Mouse (Mus musculus) embryonic stem cell, embryonic (primary cell): ENCODE results near the gene Anks1b.

ENCODE experiments used
- CTCF ChIA-PET, 4 experiments: fragments of 300-600 bp in 2 of 4; fragments of 350-600 bp in 2 of 4; sonication (Branson Sonifier 250); formaldehyde crosslinking; loops; one replicate each; lab custom pipeline; 2022; ENCODE audit warnings: inconsistent platforms in 2 of 4; lab: Charles Lee
- POLR2A ChIA-PET, 4 experiments: fragments of 300-600 bp in 2 of 4; fragments of 350-600 bp in 2 of 4; sonication (Branson Sonifier 250); formaldehyde crosslinking; loops; one replicate each; lab custom pipeline; 2022; ENCODE audit warnings: antibody characterized with exemption in 4 of 4, inconsistent platforms in 1 of 4; lab: Charles Lee

Gene Anks1b

DNA sequence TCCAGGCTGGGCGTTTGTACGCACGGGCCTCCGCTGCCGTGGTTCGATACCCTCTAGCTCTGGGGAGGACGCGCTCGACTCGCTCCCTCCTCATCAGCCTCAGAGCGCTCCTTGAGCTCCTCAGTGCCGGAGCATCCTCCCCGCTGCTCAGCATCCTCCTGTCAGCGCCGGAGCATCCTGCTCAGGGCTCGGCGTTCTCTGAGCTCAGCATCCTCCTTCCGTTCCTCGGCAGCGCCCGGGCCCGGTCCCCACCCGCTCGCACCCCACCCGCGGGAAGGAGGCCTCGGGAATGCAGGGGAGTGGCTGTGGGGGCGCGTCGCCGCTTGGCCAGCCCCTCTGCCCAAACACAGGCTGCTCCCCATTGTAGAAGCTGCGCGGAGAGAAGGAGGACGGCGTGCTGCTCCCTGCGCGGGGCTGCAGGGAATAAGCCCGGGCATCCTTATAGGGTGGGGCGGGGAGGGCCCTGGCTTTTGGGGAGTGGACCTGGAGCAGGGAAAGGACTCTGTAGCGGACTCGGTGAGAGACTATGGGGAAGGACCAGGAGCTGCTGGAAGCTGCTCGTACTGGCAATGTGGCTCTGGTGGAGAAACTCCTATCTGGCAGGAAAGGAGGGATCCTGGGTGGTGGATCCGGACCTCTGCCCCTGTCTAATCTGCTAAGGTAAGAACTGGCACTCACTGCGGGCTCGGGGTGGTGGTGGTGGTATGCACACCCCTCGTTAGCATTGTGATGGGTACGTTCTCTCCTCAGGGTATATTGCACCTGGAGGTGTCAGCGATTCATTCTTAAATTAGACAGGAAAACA lies at the start of gene Anks1b:
Gene Anks1b (plus strand): TSS at position 364 of the 805 bp plus-strand sequence.
- ChIA-PET POLR2A (interaction anchor here in 1 of 4 experiments (0.8 to 1.4 kb wide), 3 partner anchors 11 to 129 kb away, joined by 4 to 6 read pairs (median 4); partner anchors contain the start of gene Uhrf1bp1l), CTCF (interaction anchor here in 1 of 4 experiments (0.9 kb wide), 1 partner anchor 817 kb away, joined by 4 read pairs; no protein-coding TSS in a partner anchor)

DNA sequence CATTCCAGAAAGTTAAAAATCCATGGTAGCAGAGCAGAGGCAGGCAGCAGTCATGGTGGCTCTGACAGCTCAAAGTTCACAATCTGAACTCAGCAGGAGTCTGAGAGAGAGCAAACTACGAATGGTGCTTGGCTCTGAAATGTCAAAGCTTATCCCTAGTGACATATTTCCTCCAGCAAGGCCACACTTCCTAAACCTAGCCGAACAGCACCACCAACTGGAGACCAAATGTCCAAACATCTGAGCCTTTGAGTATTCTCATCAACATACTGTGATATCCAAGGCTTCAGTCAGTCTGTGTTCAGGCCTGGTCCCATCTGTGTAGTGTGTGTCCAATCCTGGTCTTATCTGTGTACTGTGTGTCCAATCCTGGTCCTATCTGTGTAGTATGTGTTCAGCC lies 49.4 kb upstream of the Anks1b start:
- POLR2A ChIA-PET, result no interaction called here
- CTCF ChIA-PET, result no interaction called here

DNA sequence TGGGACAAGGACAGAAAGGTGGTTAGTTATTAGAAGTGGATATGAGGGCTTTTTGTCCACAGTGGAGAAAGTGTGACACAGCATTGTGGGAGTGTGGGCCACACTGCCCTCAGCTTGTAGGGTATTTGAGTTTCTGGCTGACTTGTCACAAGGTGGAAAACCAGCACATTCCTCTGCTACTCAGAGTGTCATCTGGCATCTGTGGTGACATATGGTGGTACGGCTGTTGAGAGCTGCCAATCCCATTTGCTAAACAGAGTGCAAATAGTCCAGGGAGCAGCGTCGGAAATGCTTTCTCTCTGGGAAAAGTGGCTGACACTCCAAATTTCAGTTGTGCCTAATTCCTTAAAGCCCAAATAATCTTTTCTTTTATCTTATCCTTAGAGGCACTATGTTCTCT lies 46.4 kb upstream of the Anks1b start:
- ChIA-PET POLR2A (no interaction called here), CTCF (no interaction called here)

- CTCF ChIA-PET, result no interaction called here
- POLR2A ChIA-PET, result interaction anchor here in 1 of 4 experiments (0.8 kb wide), 1 partner anchor 16 kb away, joined by 4 read pairs; no protein-coding TSS in a partner anchor
Observed at GRCm38 (mm10) chr10:89832334-89832733, 41.0 kb upstream of the Anks1b start.

DNA sequence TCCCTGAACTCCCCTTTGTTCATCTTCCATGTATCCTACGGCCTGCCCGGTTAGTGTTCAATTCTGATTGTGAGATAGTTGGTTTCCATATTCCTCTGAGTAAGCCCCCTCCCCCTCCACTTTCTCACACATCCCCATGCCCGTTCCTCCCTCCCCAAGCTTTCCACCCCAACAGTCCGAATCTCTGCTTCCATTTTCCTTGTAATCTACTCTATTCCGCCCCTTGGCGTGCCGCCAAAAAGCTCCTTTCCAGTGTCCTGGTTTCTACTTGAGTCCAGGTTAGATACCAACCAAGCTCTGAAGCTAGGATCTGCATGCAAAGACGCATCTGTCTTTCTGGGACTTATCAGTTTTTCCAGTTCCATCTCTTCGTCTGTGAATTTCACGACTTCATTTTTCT lies 40.1 kb upstream of the Anks1b start:
- ChIA-PET POLR2A (no interaction called here), CTCF (interaction anchor here in 1 of 4 experiments (0.5 kb wide), 1 partner anchor 221 kb away, joined by 10 read pairs; no protein-coding TSS in a partner anchor)

- POLR2A ChIA-PET, result interaction anchor here in 1 of 4 experiments (0.7 kb wide), 1 partner anchor 394 kb away, joined by 6 read pairs; the partner anchor contains the start of gene Gas2l3
- CTCF ChIA-PET, result interaction anchor here in 2 of 4 experiments (0.6 kb wide), 2 partner anchors 9 to 263 kb away, joined by 3 to 4 read pairs; no protein-coding TSS in a partner anchor
Observed at GRCm38 (mm10) chr10:89837476-89837875, 35.8 kb upstream of the Anks1b start.

DNA sequence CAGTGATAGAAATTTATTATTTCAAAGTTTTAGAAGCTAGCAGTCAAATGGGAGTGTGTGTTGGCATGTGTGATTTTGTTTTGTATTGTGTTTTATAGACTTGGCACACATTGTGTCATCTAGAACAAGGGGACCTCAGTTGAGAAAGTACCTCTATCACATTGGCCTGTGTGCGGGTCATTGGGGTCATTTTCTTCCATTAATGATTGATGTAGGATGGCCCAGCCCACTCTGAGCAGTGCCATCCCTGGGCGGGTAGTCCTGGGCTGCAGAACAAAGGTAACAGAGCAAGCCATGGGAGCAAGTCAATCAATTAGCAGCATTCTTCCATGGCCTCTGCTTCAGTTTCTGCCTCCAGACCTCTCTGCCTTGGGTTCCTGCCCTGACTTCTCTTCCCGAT lies 34.5 kb upstream of the Anks1b start:
- ChIA-PET CTCF (no interaction called here), POLR2A (no interaction called here)

DNA sequence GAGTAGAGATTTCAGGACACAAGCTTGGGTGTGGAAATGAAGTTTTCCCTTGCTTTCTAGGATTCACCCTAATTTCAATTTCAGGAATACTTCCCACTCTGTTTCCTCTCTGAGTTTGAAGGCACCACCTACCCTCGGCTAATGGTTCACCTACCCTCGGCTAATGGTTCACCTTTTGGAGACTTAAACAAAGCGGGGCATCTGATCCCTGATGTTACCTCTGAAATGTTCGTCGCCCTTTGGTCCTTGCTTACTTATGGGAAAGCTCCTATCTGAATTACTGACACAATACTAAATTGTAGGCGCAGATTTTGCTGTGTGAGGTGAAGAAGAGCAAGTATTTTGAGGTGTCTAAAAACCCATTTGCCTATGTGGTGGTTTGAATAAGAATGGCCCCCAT lies 22.4 kb upstream of the Anks1b start:
- CTCF ChIA-PET, result no interaction called here
- POLR2A ChIA-PET, result no interaction called here

- POLR2A ChIA-PET, result no interaction called here
Observed at GRCm38 (mm10) chr10:89855251-89855875, 17.9 kb upstream of the Anks1b start.

DNA sequence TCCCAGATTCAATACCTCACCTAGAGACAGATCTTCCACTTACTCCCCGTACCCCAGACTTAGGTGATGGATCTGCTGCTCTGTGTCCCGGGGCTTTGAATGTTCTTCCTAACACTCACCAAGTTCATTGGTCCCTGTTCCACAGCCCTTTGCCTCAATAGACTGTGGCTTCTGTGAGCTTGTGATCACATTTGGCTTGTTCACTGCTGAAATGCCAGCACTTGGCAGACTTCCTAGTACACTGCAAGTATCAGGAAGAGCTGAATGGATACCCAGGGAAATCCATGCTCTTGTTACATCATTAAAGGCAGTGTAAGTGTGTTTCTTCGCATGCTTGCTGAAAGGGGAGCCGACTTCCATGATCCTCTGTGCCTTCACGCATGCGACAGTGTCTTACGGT lies 17.0 kb upstream of the Anks1b start:
- CTCF ChIA-PET, result no interaction called here
- POLR2A ChIA-PET, result no interaction called here

More at GRCm38 (mm10) chr10:89855251-89855875, 17.9 kb upstream of the Anks1b start:
- CTCF ChIA-PET, result no interaction called here

DNA sequence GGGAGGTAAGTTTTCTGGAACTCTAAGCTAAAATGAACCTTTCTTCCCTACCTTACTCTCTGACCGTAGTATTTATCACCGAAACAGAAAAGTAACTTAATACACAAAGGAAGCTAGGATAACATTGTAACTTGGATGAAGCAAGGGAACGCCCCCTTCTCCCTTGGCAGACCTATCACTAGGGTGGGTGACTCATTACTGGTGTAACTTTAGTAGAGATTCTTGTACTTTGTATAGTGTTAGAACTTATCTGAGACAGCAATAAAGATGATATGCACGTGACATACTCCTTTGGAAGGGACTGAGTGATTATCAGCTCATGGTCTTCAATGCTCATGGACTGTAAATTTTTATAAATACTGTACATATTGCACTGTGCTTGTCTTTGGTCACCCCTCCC lies 5.1 kb upstream of the Anks1b start:
- ChIA-PET POLR2A (no interaction called here), CTCF (no interaction called here)

GRCm38 (mm10) chr10:89868836-89869235 lies 4.5 kb upstream of the Anks1b start:
- POLR2A ChIA-PET, result no interaction called here

DNA sequence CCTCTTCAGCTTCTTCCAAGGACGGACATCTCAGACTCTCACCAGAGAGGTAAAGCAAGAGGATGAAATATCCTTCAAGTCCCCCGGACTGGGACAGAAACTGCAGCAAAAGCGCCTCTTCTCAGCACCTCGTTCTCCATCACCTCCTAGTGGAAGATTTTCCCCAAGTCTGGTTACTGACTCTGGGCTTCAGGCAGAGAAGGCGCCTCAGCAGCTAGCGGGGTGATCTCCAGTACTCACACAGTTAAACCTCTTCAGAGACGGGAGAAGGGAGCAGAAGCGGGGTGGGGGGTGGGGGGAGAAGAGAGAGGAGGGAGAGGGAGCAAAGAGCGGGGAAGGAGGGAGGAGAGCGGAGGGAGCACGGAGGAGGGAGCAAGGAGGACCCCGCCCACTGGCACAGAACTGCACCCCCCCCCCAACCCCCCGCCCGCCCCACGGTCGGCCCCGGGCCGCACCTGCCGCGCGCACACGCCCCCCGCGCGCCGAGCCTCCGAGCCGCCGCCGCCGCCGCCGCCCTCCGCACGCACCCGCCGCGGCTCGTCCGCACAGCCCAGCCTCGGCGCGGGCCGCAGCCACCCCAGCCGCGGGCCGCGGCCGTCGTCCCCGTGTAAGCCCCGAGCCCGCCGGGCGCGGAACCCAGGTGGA lies 686 bp upstream of the Anks1b start:
- CTCF ChIA-PET, result interaction anchor here in 2 of 4 experiments (0.6 to 0.9 kb wide), 3 partner anchors 42 to 817 kb away, joined by 3 to 5 read pairs (median 4); no protein-coding TSS in a partner anchor
- POLR2A ChIA-PET, result interaction anchor here in 2 of 4 experiments (0.6 to 1.4 kb wide), 4 partner anchors 12 to 419 kb away, joined by 4 to 6 read pairs (median 4); partner anchors contain the start of gene Uhrf1bp1l (in 1 of the 2)

More at GRCm38 (mm10) chr10:89868836-89869235, 4.5 kb upstream of the Anks1b start:
- CTCF ChIA-PET, result no interaction called here

DNA sequence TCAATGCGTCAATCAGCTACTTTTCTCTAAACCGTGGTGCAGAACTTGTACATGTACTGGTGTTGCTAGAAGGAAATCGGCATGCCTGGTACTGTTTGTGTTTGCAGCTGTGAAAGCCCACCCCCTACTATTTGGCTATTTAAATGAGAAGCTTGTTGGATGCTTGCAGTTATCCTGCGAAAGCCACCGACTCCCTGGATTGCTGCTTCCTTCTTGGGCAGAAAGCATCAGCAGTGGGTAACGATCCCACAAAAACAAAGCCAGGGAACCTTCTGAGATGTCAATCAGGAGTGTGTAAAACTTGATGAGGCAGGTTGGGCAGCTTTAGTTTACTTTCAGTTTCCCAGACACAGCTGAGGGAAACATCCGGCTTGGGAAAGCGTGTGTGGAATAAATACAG lies 727 bp downstream of the Anks1b start:
- POLR2A ChIA-PET, result interaction anchor here in 1 of 4 experiments (0.8 to 1.4 kb wide), 2 partner anchors 71 to 129 kb away, joined by 4 read pairs; partner anchors contain the start of gene Uhrf1bp1l

GRCm38 (mm10) chr10:89883561-89883960 lies 10.3 kb downstream of the Anks1b start:
- CTCF ChIA-PET, result no interaction called here
- POLR2A ChIA-PET, result no interaction called here

More for the DNA sequence above, 727 bp downstream of the Anks1b start:
- CTCF ChIA-PET, result no interaction called here

GRCm38 (mm10) chr10:89902720-89903337 lies 29.5 kb downstream of the Anks1b start:
- CTCF ChIA-PET, result no interaction called here
- POLR2A ChIA-PET, result no interaction called here

GRCm38 (mm10) chr10:89911889-89912288 lies 38.6 kb downstream of the Anks1b start:
- POLR2A ChIA-PET, result no interaction called here
- CTCF ChIA-PET, result no interaction called here

- POLR2A ChIA-PET, result no interaction called here
- CTCF ChIA-PET, result no interaction called here
Observed at GRCm38 (mm10) chr10:89913174-89913573, 39.9 kb downstream of the Anks1b start.

DNA sequence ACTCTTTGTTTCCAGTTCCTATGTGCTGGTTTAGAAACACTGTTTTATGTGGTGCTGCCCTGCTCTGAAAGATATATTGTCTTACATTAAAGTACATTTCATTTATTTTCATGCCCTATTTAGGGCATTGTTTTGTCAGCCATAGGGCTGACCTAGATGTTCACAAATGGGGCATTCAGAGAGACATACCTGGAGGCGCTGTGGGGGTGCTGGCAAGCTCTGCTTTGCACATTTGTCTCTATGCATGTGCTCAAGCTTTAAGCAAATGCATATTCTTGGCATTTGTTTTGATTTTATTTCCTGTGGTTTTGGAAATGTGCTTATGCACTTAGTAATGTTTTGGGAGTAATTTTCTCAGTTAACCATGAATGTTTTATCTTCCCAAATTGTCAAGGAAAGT lies 43.8 kb downstream of the Anks1b start:
- CTCF ChIA-PET, result no interaction called here
- POLR2A ChIA-PET, result no interaction called here
